Comparison of ENCODE assay signal across 18 mouse cellular contexts in the genomic region with DNA sequence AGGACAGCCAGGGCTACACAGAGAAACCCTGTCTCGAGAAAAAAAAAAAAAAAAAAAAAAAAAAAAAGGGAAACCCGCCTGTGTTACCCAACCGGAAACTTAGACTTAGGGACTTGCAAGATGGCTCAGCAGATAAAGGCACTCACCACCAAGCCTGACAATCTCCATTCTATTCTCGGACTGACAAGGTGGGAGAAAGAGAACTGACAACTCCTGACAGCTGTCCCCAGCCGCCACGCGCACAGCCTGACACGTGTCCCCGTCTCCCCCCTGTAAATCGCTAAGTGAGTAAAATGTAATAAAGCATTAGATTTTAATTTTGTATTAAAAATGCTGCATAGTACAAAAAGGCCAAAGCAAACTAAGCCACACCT. TPM values are rescaled to one million over a fixed set of nuclear protein-coding genes. Genes with fewer than 3 reads are reported as not detected.
DNase-seq lines count a peak whose midpoint lies in the region; ATAC-seq and TF ChIP-seq lines count a peak whose summit lies in the region.
"Had no signal": no experiment of that assay in that cellular context is flagged by ENCODE, and none has a peak within 500 bp of the region (broad histone marks: within the 10 kb centered on the region; RNA-seq: fewer than 3 reads in every experiment).

No protein-coding gene starts in this region.

- peak; percentile 32 for DNase-seq in layer of hippocampus, adult 9-11 months
- DNase-seq in layer of hippocampus, adult 9-10 months (ENCODE audit: low spot score) = no peak
- peak; percentile 31 for DNase-seq in brain, adult 2 months (ENCODE audit: low read depth, low spot score)
- DNase-seq in right cerebral cortex, postnatal 25 days = no peak
- DNase-seq in Muller cell, postnatal 12 days (ENCODE audit: inconsistent ontology term) = no peak
- DNase-seq in left cerebral cortex, postnatal 36 days (ENCODE audit: low spot score in 2 of 2) = no peak
- DNase-seq: cerebellum, adult 11-12 months; cerebellum, postnatal 36 days; forebrain, postnatal 0 days; heart, adult 2 months; kidney, adult 11 months had no signal

- H3K4me2 ChIP-seq in liver, embryonic 15.5 days = peak overlapping the region; percentile 23; the same call in 1 of the 2 replicates
- H3K4me2 ChIP-seq in myocyte (ENCODE audit: low read depth) = no peak overlapping the region
- H3K4me2 ChIP-seq: embryonic facial prominence, embryonic 12.5 days; hindbrain, embryonic 14.5 days; midbrain, embryonic 12.5 days had no signal

- ATAC-seq in liver, embryonic 15.5 days (ENCODE audit: insufficient read depth) = peak; percentile 40; the same call in 1 of the 2 replicates
- ATAC-seq: forebrain, postnatal 0 days; lung, postnatal 0 days had no signal

- H3K79me2 ChIP-seq in myocyte (ENCODE audit: control insufficient read depth, insufficient read depth) = no peaks in the 10 kb centered on the region

- H3ac ChIP-seq in myocyte (ENCODE audit: control insufficient read depth, insufficient read length) = no peak overlapping the region

- peaks cover 10% of the 10 kb centered on the region; the same call in 1 of the 2 replicates for H3K27me3 ChIP-seq in liver, embryonic 15.5 days
- H3K27me3 ChIP-seq in myocyte (ENCODE audit: control insufficient read depth, insufficient read depth, insufficient read length) = no peaks in the 10 kb centered on the region
- H3K27me3 ChIP-seq: embryonic facial prominence, embryonic 12.5 days; midbrain, embryonic 12.5 days had no signal

- no peaks in the 10 kb centered on the region; the same call in none of the 2 replicates for H3K4me1 ChIP-seq in liver, embryonic 15.5 days (replicated peaks)
- H3K4me1 ChIP-seq: embryonic facial prominence, embryonic 12.5 days; midbrain, embryonic 12.5 days had no signal

- no peak for TF ChIP-seq POLR2A in myocyte (IDR thresholded peaks at IDR 0.05; ENCODE audit: insufficient read length, low read depth)

- WGBS in liver, embryonic 15.5 days (ENCODE audit: insufficient replicate concordance) = 17% methylated on average over 10 of the region's 10 CpGs

- no peak overlapping the region for H3K4me3 ChIP-seq in liver, embryonic 15.5 days (replicated peaks)
- H3K4me3 ChIP-seq in myocyte = no peak overlapping the region
- H3K4me3 ChIP-seq: embryonic facial prominence, embryonic 12.5 days; heart, adult 2 months; midbrain, embryonic 12.5 days had no signal

- no peaks in the 10 kb centered on the region for H3K9me3 ChIP-seq in liver, embryonic 15.5 days (replicated peaks)
- H3K9me3 ChIP-seq: embryonic facial prominence, embryonic 12.5 days had no signal

- no peaks in the 10 kb centered on the region for H3K36me3 ChIP-seq in liver, embryonic 15.5 days (replicated peaks)
- H3K36me3 ChIP-seq in myocyte (ENCODE audit: control insufficient read depth, insufficient read depth) = no peaks in the 10 kb centered on the region
- H3K36me3 ChIP-seq: embryonic facial prominence, embryonic 12.5 days; midbrain, embryonic 12.5 days had no signal

- intact Hi-C loops in left cerebral cortex, postnatal 36 days (cut with DNase I) = no loop called here

- H3K9ac ChIP-seq in liver, embryonic 15.5 days = no peak overlapping the region
- H3K9ac ChIP-seq: embryonic facial prominence, embryonic 12.5 days; forebrain, postnatal 0 days; hindbrain, embryonic 14.5 days; midbrain, embryonic 12.5 days had no signal

- H3K27ac ChIP-seq in liver, embryonic 15.5 days (replicated peaks) = 0 out of 2 replicates have a peak overlapping the region, but pooled peaks have one; percentile 16
- H3K27ac ChIP-seq: embryonic facial prominence, embryonic 12.5 days; heart, adult 2 months; hindbrain, embryonic 14.5 days; kidney, postnatal 0 days; midbrain, embryonic 12.5 days had no signal

TF ChIP-seq in myocyte, 11 proteins besides CTCF, POLR2A, EP300 and RAD21:
- TF ChIP-seq MYOD1 (IDR thresholded peaks at IDR 0.05; ENCODE audit: control insufficient read depth in 1 of 3, insufficient read length in 2 of 3, low read depth in 2 of 3) (peak in 2 of 3 experiments; percentile 11 to 69), REST (IDR thresholded peaks at IDR 0.05; ENCODE audit: insufficient read depth, insufficient read length) (no peak), TCF12 (IDR thresholded peaks at IDR 0.05; ENCODE audit: insufficient read depth, poor library complexity, severe bottlenecking) (no peak)

RNA-seq across cellular contexts. Expression of a gene that starts 16.0 kb away (rescaled TPM):
- 11.7 and 12.3 TPM in 2 replicates for polyA plus RNA-seq in liver, embryonic 15.5 days (2015; fragmentation: Nextera tagmentation; extraction: Ambion mirVana)
- 58.8 TPM for polyA plus RNA-seq in myocyte (2012; fragmentation: generic; extraction: Trizol)
- 10 to 100 TPM; 22.3 to 23.5 TPM for total RNA-seq in left cerebral cortex, postnatal 36 days (2021)

RNA-seq across cellular contexts. Expression of a gene that starts 26.5 kb away (rescaled TPM):
- 59.9 and 67.7 TPM in 2 replicates for polyA plus RNA-seq in liver, embryonic 15.5 days (2015; fragmentation: Nextera tagmentation; extraction: Ambion mirVana)
- polyA plus RNA-seq in myocyte (2012; fragmentation: generic; extraction: Trizol) = 10.3 TPM
- 10 to 100 TPM; 20.8 to 24.9 TPM for total RNA-seq in left cerebral cortex, postnatal 36 days (2021)

Comparison
In these comparisons a context has a peak if more than half of its experiments do, and no peak if none do; other contexts are left out.
1. DNase-seq: peak in layer of hippocampus, adult 9-11 months (single experiment) and brain, adult 2 months (single experiment); none in layer of hippocampus, adult 9-10 months (single experiment), right cerebral cortex, postnatal 25 days (single experiment), Muller cell, postnatal 12 days (single experiment) and left cerebral cortex, postnatal 36 days (0 of 2).